Mouse (Mus musculus) 416B (cell line): ENCODE results near the gene Hoxa3.

ENCODE experiments used
- DNase-seq: peaks from one replicate; pipeline ENCODE4 v3.0.0; 2011; ENCODE audit warnings: low read depth

The Hoxa3 gene

DNA sequence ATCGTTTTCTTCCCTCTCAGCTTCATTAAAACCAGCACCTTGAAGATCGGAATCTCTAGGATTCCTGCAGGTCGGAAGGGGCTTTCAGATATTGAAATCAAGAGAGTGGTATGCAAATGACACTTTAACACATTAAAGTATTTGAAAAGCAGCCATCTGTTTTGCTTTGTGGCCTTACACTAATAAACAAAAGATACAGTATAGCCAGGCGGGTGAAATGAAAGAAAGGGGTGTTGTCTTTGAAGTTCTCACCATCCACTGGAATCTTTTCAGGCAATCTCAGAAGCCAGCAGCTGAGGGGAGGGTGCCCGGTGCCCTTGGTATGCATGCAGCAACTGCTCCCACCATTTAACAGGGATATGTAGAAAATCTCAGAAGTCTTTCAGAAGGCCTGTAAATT, 59.1 kb downstream of the Hoxa3 start:
- DNase-seq = no peak

DNA sequence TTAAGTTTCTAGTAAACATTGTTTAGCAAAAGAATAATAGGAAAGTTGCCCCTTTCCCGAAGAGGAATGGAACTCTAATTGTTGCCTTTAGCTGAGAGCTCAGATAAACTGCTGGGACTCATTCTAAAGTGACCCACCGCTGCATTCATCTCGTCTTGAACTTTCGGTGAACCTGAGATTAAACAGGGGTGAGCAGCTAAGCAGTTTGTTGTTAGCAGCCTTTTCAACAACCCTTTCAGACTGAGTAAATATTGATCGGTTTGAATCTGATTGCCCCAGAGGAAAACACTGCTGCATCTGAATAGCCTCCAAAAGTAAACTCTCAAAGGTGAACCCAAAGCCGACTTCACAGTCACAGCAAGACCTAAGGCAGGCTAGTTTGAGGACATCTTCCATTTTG, 59.9 kb downstream of the Hoxa3 start:
- no peak for DNase-seq

DNA sequence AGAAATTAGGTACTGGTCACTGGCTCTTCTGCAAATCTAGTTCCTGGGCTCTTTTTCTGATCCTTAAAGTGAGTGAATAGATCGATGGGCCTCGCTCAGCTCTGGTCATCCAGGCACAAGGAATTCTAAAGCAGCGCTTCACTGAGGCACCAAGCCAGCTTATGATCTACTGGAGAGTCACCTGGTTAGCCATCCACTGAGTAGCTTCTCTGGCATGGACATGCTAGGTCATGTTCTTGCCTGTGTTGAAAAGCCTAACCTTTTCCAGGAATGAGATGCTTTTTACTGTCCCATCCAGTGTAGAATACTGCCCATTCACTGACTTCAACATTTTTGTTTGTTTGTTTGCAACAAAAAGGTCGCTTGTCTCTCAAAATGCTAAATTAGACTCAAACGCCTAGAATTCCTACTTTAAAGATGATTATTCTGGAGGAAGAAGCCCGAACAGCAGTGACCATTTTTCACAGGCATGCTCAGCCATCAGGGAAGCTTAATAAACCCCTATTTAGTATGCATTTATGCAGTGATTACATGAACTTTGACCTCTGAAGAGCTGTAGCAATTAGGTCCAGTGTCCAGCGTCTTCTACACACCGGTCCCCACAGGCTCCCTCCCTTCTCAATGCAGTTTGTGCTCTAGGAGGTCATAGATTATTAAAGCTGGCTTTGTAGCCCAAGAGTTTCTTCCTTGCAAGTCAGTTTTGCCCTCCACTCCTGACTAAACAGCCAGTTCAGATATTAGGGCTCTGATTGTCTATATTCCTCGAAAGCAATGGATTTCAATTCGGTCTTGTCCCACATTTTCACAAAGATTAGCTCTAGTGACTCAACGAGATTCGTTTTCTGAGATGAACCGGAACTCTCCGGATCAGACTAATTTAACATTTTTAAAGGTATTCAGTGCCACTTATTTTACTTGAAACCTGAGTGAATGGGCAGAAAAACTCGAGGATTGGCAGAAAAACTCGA, 60.6 kb downstream of the Hoxa3 start:
- DNase-seq = no peak

DNA sequence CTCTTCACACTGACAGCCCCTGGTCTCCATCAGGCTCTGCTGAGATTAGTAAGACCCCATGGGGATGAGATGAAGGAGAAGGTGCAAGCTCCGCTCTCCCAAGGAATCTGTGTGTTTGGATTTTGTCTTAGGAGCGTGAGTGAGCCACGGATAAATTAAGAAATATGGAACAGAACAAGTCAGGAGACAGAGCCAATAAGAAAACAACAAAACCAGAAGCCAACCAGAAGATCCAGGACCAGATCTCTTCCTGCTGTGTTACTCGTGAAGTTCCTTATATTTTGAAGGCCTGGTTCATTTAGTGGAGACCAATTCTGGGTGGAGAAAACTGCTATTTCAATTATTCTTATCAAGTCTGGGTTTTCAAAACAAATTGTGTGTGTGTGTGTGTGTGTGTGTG, 61.6 kb downstream of the Hoxa3 start:
- no peak for DNase-seq

DNA sequence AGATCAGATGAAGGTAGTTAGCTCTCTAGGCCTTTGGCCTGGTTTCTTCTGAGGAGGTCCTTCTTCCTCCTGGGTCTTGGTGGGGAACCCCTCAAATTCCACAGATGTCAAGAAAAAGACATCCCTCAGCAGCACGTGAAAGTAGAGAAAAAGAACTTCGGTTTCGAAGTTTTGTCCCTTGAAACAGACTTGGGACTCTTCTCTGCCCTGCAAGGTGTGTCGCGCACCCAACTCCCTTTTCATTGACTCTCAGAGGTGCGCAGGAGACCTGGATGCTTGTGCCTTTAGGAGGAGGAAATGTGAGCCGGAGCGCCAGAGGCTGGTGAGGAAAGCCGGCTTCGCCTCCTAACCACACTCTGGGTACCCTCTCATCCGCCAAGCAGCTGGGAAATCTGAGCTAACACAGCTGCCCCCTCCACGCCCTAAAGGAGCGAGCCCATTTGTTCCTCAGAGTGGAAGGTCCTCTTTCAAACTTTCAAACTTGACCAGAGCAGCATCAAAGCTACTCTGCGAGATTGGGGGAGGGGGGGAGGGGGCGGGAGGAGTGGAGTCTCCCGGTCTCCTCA, 62.7 kb downstream of the Hoxa3 start:
- DNase-seq = no peak

DNA sequence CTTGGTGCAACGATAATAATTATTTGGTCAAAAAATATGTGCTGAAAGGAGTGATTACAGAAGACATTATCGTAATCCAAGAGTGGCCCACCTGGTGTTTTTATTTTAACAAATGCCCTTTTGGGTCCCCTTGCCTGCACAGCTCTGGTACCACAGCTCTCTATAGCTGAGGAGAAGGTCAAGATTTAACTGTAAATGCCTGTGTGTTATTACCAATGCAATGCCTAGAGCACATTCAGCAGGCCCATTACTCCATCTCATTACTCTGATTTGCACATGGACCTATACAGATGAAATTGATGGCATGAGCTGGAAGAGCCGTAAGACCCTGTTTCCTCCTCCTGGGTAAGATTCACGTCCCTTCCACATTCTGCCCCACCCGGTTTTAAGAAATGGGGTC, 74.0 kb downstream of the Hoxa3 start:
- no peak for DNase-seq

DNA sequence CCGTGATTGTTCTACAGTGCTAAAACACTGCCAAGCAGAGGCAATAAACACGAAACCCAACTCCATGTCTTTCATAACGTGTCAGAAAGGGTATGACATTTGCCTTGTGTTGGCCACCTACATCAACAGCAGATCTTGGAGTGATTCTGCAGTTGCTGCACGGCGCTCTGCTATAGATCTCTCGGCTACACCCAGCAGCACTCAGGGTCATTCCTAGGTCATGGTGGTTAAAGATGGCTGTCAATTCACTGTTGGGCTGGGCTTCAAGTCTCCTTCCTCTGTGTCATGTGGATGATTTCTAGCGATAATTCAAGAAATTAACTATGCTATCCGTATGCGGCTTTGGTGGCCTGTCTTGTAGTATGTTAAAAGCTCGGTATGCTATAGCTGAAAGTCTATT, 74.6 kb downstream of the Hoxa3 start:
- DNase-seq = no peak

DNA sequence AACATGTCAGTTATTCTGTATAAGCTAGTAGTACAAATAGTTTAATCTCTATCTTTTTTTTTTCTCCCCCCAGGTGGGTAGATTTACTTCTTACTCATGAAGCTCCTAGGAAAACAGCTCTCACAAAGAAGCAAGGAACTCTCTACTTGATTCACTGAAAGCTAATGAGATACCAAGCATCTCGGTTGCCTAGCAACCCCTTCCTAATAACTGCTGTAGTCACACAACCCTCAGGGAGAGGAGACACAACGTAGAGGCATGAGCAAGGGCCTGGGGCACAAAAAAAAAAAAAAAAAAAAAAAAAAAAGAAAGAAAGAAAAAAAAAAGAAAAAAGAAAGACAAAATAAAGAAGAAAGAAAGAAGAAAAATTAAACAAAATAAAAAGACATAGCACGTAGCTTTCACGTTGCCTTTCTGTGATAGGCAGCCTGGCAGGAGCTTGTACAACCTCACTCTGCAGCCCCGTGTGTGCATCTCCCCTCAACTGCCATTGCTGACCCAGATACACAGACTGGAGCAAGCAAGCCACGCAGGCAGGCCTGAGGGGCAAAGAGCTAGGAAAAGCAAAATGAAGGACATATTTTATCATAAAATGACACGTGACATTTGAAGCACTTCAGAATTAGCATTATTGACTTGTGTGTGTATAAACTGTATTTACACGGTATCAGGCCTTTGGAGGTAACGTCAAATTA, 75.1 kb downstream of the Hoxa3 start:
- DNase-seq = no peak

DNA sequence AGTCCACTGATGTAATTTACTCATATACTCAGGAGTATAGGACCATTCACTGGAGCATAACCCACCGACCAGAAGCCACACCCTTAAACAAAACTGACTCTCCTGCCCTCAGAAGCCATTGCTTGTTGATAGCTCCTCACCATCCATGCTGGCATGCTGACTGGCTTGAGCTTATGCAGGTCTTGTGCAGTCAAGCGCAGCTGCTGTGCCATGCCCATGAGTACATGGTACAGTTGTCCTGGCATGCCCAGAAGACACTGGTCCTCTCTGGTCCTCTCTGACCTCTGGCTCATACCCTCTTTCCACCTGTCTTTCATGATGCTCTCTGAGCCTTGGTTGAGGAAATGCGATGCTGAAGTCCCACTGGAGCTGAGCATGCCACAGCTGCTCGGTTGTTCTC, 89.5 kb downstream of the Hoxa3 start:
- DNase-seq = no peak

DNA sequence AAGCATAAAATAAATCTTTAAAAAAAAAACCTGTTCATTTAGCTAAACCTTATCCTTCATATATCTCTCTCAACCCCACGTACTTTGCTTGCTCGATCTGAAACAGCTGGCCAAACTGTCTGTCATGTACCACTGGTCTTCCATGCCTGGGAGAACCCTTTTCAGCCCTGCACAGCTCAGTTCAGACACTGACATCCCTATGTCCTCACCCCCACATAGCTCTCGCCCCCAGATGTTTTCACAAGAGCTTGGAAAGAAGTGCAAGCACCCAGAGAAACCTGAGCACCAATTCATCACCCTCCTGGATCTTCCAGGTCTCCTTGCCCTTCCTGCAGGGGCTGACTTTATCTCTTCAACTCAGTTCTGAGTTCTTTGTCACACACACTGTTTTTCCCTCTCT, 92.0 kb downstream of the Hoxa3 start:
- no peak for DNase-seq
